Mouse (Mus musculus) midbrain, embryonic 12.5 days (tissue): Measurements from ENCODE around the gene Gtse1. TPM values are rescaled to one million over a fixed set of nuclear protein-coding genes. Genes with fewer than 3 reads are reported as not detected.
A peak's percentile ranks its signal among the peaks of the same experiment; 100 is the strongest.

ENCODE experiments used
- ATAC-seq: fragments of 200-750 bp; cut with Nextera tagmentation; 2 replicates; pipeline ENCODE4 v1.8.0; 2017; ENCODE audit warnings: low read depth, moderate TSS enrichment, moderate library complexity; ENCODE audit not compliant: low FRiP score
- H3K27ac ChIP-seq: fragments of 300-500 bp; sonication (generic); replicated peaks from 2 replicates; pipeline ENCODE4 v1.5.1; 2016; ENCODE audit warnings: mild to moderate bottlenecking
- H3K27me3 ChIP-seq: fragments of 300-500 bp; sonication (generic); 2 replicates; pipeline ENCODE4 v1.6.1; 2016; ENCODE audit warnings: mild to moderate bottlenecking
- H3K36me3 ChIP-seq: fragments of 300-500 bp; sonication (generic); 2 replicates; pipeline ENCODE4 v1.6.1; 2016
- H3K4me1 ChIP-seq: fragments of 300-500 bp; sonication (generic); 2 replicates; pipeline ENCODE4 v1.6.1; 2016
- H3K4me2 ChIP-seq: fragments of 300-500 bp; sonication (generic); replicated peaks from 2 replicates; pipeline ENCODE4 v1.6.1; 2016; ENCODE audit warnings: mild to moderate bottlenecking, moderate library complexity
- H3K4me3 ChIP-seq: fragments of 300-500 bp; sonication (generic); 2 replicates; pipeline ENCODE4 v1.5.1; 2016; ENCODE audit warnings: mild to moderate bottlenecking
- H3K9ac ChIP-seq: fragments of 300-500 bp; sonication (generic); replicated peaks from 2 replicates; pipeline ENCODE4 v1.6.1; 2016; ENCODE audit warnings: mild to moderate bottlenecking, moderate library complexity
- H3K9me3 ChIP-seq: fragments of 300-500 bp; sonication (generic); 2 replicates; pipeline ENCODE4 v1.6.1; 2016; ENCODE audit warnings: mild to moderate bottlenecking
- WGBS: fragments of 180-500 bp; shearing (Covaris S2); methylation state at CpG from one replicate; pipeline ENCODE4 v1.1.7; 2016; 5-methylcytosine and 5-hydroxymethylcytosine counted together
- polyA plus RNA-seq: library from polyadenylated mRNA; unstranded; fragments of >200 nt; fragmentation: Nextera tagmentation; extraction: Ambion mirVana; gene quantifications from 2 replicates; pipeline ENCODE4 v1.2.1, GENCODE M21; 2016

Gene Gtse1
- 35.0 and 36.7 TPM in 2 replicates for polyA plus RNA-seq

GRCm38 (mm10) chr15:85859490-85860031, at the start of gene Gtse1:
Gtse1 (plus strand) TSS chr15:85859745.
- H3K4me1 ChIP-seq, result peaks cover 23% of the 10 kb centered on the region
- ATAC-seq, result peak; percentile 98
- peak within 1 kb of the TSS; percentile 68 for H3K4me3 ChIP-seq
- no peaks in the 10 kb centered on the region for H3K27me3 ChIP-seq
- WGBS, result under 1% methylated on average over 42 of the region's 42 CpGs
- peaks cover 29% of the 10 kb centered on the region for H3K36me3 ChIP-seq
- peak within 1 kb of the TSS; percentile 71 for H3K4me2 ChIP-seq
- peak within 1 kb of the TSS; percentile 79 for H3K9ac ChIP-seq
- H3K9me3 ChIP-seq, result no peaks in the 10 kb centered on the region
- peak within 1 kb of the TSS; percentile 66 for H3K27ac ChIP-seq

- WGBS, result 84% methylated on average over 5 of the region's 5 CpGs
- H3K27me3 ChIP-seq, result no peaks in the 10 kb centered on the region
- 0 out of 2 replicates have a peak overlapping the region, but pooled peaks have one; percentile 80 for H3K27ac ChIP-seq
- H3K36me3 ChIP-seq, result no peaks in the 10 kb centered on the region
- H3K9ac ChIP-seq, result peak overlapping the region; percentile 75; the same call in 1 of the 2 replicates
- H3K4me3 ChIP-seq, result peak overlapping the region; percentile 70; the same call in 1 of the 2 replicates
- peaks cover 6% of the 10 kb centered on the region for H3K4me1 ChIP-seq
- H3K9me3 ChIP-seq, result no peaks in the 10 kb centered on the region
- peak overlapping the region; percentile 72 for H3K4me2 ChIP-seq
- ATAC-seq, result no peak
These were observed 49.1 kb upstream of the Gtse1 start for GRCm38 (mm10) chr15:85810462-85810805.

GRCm38 (mm10) chr15:85810806-85811521, 48.6 kb upstream of the Gtse1 start:
- H3K27ac ChIP-seq, result peak overlapping the region; percentile 80
- peak; percentile 91 for ATAC-seq

GRCm38 (mm10) chr15:85811535-85812277, 47.8 kb upstream of the Gtse1 start, which contains the start of gene Cdpf1:
Cdpf1 (minus strand) TSS chr15:85811697.
- Histone ChIP-seq H3K4me3 (peak within 1 kb of the TSS; percentile 70), H3K9me3 (0 out of 2 replicates have a peak, but pooled peaks cover 5% of the 10 kb centered on the region), H3K27me3 (0 out of 2 replicates have a peak, but pooled peaks cover 6% of the 10 kb centered on the region), H3K36me3 (no peaks in the 10 kb centered on the region), H3K4me1 (peaks cover 6% of the 10 kb centered on the region), H3K9ac (peak within 1 kb of the TSS; percentile 75), H3K27ac (peak within 1 kb of the TSS; percentile 80), H3K4me2 (peak within 1 kb of the TSS; percentile 72)
- ATAC-seq, result peak; percentile 95
- WGBS, result 3% methylated on average over 36 of the region's 36 CpGs

More at GRCm38 (mm10) chr15:85810806-85811521, 48.6 kb upstream of the Gtse1 start:
- H3K9ac ChIP-seq, result peak overlapping the region; percentile 75
- H3K36me3 ChIP-seq, result no peaks in the 10 kb centered on the region
- H3K9me3 ChIP-seq, result no peaks in the 10 kb centered on the region
- H3K4me2 ChIP-seq, result peak overlapping the region; percentile 72
- 6% methylated on average over 36 of the region's 36 CpGs for WGBS
- H3K27me3 ChIP-seq, result no peaks in the 10 kb centered on the region
- H3K4me3 ChIP-seq, result peak overlapping the region; percentile 70
- peaks cover 6% of the 10 kb centered on the region for H3K4me1 ChIP-seq

GRCm38 (mm10) chr15:85813428-85813827, 46.1 kb upstream of the Gtse1 start:
- H3K27me3 ChIP-seq, result 0 out of 2 replicates have a peak, but pooled peaks cover 7% of the 10 kb centered on the region
- 79% methylated on average over 10 of the region's 10 CpGs for WGBS
- ATAC-seq, result no peak

GRCm38 (mm10) chr15:85821203-85822010, 38.1 kb upstream of the Gtse1 start, which contains the start of gene Pkdrej:
Pkdrej (minus strand) TSS chr15:85821734.
- 0 out of 2 replicates have a peak, but pooled peaks cover 8% of the 10 kb centered on the region for H3K9me3 ChIP-seq
- H3K27me3 ChIP-seq, result peaks cover 33% of the 10 kb centered on the region
- WGBS, result 2% methylated on average over 61 of the region's 65 CpGs
- peak within 1 kb of the TSS; percentile 94 for H3K4me2 ChIP-seq
- H3K27ac ChIP-seq, result no peak within 1 kb of the TSS
- H3K9ac ChIP-seq, result peak within 1 kb of the TSS; percentile 75
- peak; percentile 65; the same call in 1 of the 2 replicates for ATAC-seq
- peak within 1 kb of the TSS; percentile 55 for H3K4me3 ChIP-seq
- H3K4me1 ChIP-seq, result peaks cover 13% of the 10 kb centered on the region
- H3K36me3 ChIP-seq, result no peaks in the 10 kb centered on the region

More at GRCm38 (mm10) chr15:85813428-85813827, 46.1 kb upstream of the Gtse1 start:
- Histone ChIP-seq H3K4me3 (no peak overlapping the region), H3K4me2 (no peak overlapping the region), H3K36me3 (no peaks in the 10 kb centered on the region), H3K9me3 (0 out of 2 replicates have a peak, but pooled peaks cover 10% of the 10 kb centered on the region), H3K27ac (no peak overlapping the region), H3K9ac (no peak overlapping the region), H3K4me1 (peaks cover 6% of the 10 kb centered on the region)

- Histone ChIP-seq H3K9me3 (0 out of 2 replicates have a peak, but pooled peaks cover 2% of the 10 kb centered on the region), H3K4me2 (peak overlapping the region; percentile 94), H3K36me3 (no peaks in the 10 kb centered on the region), H3K4me3 (peak overlapping the region; percentile 55), H3K9ac (no peak overlapping the region), H3K27me3 (peaks cover 30% of the 10 kb centered on the region), H3K4me1 (peaks cover 13% of the 10 kb centered on the region), H3K27ac (no peak overlapping the region)
- 16% methylated on average over 4 of the region's 4 CpGs for WGBS
- ATAC-seq, result no peak
These were observed 37.6 kb upstream of the Gtse1 start for GRCm38 (mm10) chr15:85822011-85822359.

- no peak overlapping the region for H3K4me3 ChIP-seq
- no peaks in the 10 kb centered on the region for H3K9me3 ChIP-seq
- H3K27me3 ChIP-seq, result peaks cover 13% of the 10 kb centered on the region
- H3K27ac ChIP-seq, result no peak overlapping the region
- 74% methylated on average over 5 of the region's 5 CpGs for WGBS
- H3K4me1 ChIP-seq, result peaks cover 9% of the 10 kb centered on the region
- H3K36me3 ChIP-seq, result no peaks in the 10 kb centered on the region
- no peak overlapping the region for H3K4me2 ChIP-seq
- no peak for ATAC-seq
- no peak overlapping the region for H3K9ac ChIP-seq
These were observed 32.9 kb upstream of the Gtse1 start for GRCm38 (mm10) chr15:85826676-85827075.

GRCm38 (mm10) chr15:85828071-85828470, 31.5 kb upstream of the Gtse1 start:
- Histone ChIP-seq H3K4me3 (no peak overlapping the region), H3K9ac (no peak overlapping the region), H3K4me2 (no peak overlapping the region), H3K36me3 (no peaks in the 10 kb centered on the region), H3K4me1 (peaks cover 14% of the 10 kb centered on the region), H3K27ac (no peak overlapping the region), H3K27me3 (0 out of 2 replicates have a peak, but pooled peaks cover 6% of the 10 kb centered on the region), H3K9me3 (no peaks in the 10 kb centered on the region)
- no peak for ATAC-seq
- WGBS, result 84% methylated on average over 4 of the region's 4 CpGs

GRCm38 (mm10) chr15:85829470-85829869, 30.1 kb upstream of the Gtse1 start:
- no peaks in the 10 kb centered on the region for H3K9me3 ChIP-seq
- ATAC-seq, result no peak

More at GRCm38 (mm10) chr15:85829470-85829869, 30.1 kb upstream of the Gtse1 start:
- WGBS, result 75% methylated on average over 5 of the region's 5 CpGs
- Histone ChIP-seq H3K27me3 (0 out of 2 replicates have a peak, but pooled peaks cover 6% of the 10 kb centered on the region), H3K4me1 (peaks cover 14% of the 10 kb centered on the region), H3K4me3 (no peak overlapping the region), H3K27ac (no peak overlapping the region), H3K36me3 (no peaks in the 10 kb centered on the region), H3K4me2 (no peak overlapping the region), H3K9ac (no peak overlapping the region)
